Mouse (Mus musculus): ENCODE measurements around the gene Apopt1.

DNA sequence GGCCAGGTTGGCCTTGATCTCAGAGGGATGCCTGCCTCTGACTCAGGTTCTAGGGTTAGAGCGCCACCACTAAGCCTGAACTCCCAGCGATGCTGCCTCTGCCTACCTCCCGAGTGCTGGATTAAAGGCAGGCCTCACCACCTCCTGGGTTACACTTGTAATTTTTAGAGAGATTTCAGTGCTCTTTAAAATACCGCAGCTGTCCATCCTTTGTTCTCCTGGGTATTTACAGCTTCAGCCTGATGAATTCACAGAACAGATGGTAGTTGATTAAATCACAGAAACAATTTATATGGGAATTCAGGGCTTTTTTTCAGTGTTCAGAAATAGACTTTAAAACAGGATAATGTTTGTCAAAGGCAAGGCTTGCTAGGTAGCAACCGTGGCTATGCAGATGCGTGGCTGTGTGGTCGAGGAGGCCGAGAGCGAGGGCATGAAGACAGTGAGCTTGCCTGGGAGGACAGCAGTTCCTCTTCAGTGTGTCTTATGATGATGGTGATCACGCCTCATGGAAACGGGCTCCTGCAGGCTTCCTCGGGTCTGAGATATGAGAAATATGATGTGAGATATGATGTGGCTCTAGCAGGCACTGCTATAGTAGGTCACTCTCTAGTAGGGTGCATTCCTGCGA, 78.5 kb downstream of the Apopt1 start:
- TF ChIP-seq CTCF (IDR thresholded peaks at IDR 0.05; ENCODE audit: borderline replicate concordance, insufficient read depth, low read length): no peak
- no peak for TF ChIP-seq POLR2A (IDR thresholded peaks at IDR 0.05; ENCODE audit: low read depth, low read length)
